Mouse (Mus musculus) right cerebral cortex, postnatal 25 days (tissue): Measurements from ENCODE around the gene C130032M10Rik.
A peak's percentile ranks its signal among the peaks of the same experiment; 100 is the strongest.

Source experiments
- DNase-seq: peaks from one replicate; pipeline ENCODE4 v3.0.0; 2022

C130032M10Rik gene

DNA sequence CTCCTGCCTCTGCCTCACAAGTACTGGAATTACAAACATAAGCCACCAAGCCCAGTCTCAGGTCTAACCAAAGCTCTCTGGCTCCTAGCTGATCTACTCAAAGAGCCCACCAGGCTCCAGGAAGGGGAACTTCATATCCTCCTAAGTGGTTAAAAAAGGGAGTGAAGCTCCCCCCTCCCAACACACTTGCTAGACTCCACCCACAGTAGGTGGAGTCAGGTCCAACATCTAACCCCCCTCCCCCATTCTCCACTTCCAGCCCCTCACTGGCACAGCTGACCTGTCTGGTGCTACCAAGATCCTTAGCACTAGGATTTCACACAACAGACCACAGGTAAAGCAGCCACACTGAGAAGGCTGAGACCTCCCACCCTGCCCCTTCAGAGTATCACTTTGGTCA, 38.3 kb downstream of the C130032M10Rik start:
- DNase-seq: no peak

DNA sequence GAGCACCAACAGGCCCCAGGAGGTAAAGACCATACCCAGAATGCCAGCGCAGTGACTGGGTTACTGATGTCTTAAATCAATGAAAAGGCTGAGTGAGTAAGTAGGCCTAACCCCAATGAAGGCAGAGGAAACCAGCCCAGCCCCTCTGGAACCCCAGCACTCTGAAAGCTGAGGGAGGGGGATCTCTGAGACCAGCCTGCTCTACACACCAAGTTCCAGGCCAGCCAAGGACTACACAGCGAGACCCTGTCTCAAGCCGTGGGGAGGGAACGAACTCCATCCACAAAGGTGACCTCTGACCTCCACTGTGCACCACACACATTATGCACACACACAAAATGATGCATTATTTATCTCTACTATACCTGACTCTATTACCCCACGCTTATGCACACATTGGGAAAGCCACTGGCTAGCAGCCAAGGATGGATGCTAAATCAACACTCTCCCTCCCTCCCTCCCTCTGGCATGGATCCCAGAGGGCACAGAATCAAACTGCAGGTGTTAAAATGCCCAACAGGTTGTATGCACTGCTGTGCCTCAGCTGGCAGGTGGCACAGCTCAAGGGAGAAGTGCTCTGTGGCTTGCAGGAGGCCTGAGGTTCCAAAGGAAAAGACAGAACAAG, 39.0 kb downstream of the C130032M10Rik start:
- no peak for DNase-seq

DNA sequence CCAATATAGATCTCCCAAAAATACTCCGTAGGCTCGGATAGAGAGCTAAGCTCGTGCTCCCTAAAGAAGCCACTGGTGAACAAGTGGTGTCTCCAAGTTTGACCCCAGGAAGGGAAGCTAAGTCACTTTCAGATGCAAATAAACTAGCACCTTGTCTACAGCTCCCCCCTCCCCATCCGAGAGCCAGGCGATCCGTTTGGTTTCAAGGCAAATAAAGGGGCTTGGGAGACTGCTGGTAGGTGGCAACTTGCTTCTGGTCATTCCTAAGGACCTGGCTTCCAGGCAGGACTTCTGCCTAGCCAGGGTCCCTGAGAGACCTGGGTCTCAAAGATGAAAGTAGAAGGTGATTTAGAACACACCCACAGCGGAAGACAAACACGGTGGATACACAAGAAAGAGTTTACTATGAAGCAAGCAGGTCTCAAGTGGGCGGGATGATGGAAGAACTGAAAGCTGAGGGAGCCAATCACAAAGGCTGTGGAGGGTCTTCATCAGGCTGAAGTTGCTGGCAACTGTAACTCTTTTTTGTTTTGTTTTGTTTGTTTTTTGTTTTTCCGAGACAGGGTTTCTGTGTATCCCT, 40.9 kb downstream of the C130032M10Rik start:
- no peak for DNase-seq

DNA sequence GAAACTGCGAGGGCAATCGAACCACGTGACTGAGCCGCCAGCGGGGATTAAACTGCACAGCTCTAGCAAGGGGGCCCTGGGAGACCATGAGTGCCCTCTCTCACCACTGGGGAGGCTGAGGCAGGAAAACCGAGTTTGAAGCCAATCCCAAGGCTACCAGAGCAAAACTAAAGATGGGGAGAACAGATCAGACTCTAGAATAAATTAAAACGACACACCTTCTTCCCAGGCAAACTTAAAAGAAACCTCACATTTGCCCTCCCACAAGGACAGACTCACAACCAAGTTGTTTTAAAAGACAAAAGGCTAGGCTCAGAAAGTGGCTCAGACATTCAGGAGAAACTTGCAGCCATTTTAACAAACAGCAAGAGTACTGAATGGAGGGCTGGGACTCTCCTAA, 41.6 kb downstream of the C130032M10Rik start:
- no peak for DNase-seq

DNA sequence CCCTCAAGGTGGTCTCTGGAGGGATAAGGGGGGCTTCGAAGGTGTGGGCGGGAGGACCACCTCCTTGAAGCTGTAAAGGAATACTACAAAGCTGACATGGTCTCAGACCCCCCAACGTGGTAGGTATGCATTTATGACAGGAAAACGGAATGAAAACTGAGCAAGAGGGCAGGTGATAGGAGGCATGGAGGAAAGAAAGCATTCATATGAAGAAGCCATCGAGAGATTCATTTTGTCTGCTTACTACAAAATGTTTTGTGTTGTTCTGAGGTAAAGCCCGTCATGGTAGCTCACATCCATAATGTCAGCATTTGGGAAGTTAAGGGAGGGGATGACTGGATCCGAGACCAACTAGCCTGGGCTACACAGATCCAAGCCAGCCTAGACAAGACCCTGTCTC, 44.6 kb downstream of the C130032M10Rik start:
- DNase-seq: no peak

DNA sequence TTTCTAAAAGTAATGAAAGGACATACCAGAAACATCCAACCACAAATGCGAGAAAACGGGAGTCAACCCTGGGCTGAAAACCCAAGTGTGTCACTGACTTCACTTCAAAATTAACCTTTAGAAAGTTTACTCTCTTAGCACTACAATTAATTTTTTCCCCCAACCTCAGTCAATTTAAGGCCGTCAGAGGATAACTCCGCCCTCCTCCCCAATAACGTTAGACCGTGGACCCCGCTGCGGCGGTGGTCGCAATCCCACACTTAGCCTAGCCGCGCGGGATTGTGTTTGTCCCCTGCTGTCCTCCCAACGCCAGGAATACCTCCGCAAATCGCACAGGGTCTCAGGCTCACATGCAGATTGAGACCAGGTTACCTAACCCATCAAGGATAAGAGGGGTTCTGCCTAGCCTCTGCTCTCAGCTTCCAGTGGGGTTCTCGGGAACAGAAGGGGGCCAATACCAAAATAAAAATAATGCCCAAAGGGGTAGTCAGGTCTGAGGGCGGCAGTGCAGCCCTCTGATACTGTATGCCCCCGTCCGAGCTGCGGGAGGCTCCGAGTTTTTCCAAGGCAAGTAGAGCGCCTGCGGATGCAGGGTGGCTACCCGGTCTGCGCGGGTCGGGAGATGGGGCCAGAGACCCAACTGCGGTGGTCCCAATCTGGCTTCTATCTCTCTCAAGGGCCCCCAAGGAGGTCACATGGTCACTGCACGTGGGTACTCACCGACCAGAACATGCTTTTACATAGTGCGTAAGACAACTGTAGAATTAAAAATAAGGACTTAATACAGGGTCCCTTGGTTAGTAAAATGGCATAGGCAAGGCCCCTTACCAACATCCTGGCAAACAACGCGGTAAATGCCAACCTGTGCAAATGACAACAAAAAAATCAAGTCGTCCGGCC, 45.5 kb downstream of the C130032M10Rik start:
- no peak for DNase-seq

DNA sequence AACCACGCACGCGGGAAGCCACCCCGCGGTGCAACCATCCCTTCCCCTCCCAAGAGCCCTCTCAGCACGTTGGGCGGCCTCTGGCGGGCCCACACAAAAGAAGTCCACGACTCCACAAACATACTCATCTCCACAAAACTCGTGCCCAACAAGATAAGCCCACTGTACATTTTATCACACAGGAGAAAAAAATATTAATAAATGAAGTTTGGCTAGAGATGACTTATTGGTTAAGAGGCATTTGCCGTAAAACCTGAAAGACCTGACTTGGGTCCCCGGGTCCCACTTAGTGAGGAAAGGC, 46.1 kb downstream of the C130032M10Rik start:
- no peak for DNase-seq

DNA sequence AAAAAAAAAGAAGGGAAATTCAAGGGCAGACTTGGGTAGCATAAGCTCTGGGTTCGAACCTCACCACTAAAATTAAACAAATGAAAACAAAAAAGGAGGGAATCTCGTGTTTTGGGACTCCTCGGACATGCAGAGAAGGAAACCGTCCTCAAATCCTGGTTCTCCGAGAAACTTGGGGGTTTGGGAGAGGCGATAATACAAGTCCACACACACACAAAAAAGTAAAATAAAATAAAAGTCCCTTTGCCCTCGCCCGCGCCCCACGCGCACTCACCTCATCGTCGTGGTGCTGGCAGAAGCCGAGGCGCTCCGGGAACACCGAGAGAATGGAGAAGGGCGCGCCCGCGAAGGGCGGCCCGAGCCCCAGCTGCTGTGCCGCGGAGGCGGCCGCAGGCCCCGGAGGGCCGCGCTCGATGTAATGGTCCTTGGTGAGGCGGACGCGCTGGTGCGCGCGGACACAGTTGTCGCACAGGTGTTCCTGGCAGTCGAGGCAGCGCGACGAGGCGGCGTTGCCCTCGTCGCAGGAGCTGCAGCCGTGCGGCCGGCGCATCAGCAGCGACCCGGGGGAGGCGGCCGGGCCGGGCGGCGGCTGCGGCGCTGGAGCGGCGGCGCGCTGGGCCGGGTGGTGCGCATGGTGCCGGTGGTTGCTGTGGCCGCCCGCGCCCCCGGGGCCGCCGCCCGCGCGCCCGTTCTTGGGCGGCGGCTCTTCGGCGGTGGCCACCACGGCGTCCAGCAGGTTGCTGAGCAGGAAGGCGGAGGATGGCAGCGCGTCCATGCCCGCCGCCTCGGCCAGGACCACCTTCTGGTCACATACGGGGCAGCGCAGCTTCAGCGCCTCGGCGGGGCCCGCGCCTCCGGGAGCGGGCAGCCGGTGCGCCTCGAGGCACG, 46.8 kb downstream of the C130032M10Rik start:
- DNase-seq: peak; percentile 13

DNA sequence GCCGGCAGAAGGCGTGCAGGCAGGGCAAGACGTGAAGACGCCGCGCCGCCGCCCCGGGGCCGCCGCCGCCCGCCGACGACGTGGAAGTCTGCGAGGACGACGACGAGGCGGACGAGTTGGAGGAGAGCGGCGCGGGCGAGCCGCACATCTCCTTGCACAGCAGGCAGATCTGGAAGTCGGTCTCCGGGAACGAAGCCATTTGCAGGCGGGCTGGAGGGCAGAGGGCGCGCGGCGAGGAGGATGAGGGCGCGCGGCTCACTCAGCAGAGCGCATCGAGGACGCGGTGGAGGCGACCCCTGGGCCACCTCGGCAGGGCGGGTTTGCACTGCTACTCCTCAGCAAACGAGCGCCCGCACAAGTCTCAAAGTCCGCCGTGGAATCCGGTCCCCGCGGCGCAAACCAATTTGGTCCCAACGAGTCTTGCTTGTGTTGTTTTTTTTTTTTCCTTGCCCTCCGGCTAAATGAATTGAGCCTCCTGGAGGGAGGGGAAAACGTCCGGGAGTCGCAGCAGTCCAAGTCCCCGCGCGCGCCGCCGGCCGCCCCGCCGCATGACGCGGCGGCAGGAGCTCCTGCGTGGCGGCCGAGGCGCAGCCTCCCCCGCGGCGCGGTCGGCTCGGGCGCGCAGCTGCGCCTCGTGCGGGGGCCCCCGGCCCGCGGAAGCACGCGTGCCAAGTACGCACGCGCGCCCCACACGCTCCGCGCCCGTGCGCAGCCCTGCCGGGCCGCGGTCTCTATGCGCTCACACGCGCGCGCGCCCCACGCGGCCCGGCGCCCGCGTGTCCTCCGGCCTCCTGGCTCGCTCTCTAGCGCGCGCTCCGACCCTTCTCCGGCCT, 47.6 kb downstream of the C130032M10Rik start:
- peak; percentile 34 for DNase-seq

DNA sequence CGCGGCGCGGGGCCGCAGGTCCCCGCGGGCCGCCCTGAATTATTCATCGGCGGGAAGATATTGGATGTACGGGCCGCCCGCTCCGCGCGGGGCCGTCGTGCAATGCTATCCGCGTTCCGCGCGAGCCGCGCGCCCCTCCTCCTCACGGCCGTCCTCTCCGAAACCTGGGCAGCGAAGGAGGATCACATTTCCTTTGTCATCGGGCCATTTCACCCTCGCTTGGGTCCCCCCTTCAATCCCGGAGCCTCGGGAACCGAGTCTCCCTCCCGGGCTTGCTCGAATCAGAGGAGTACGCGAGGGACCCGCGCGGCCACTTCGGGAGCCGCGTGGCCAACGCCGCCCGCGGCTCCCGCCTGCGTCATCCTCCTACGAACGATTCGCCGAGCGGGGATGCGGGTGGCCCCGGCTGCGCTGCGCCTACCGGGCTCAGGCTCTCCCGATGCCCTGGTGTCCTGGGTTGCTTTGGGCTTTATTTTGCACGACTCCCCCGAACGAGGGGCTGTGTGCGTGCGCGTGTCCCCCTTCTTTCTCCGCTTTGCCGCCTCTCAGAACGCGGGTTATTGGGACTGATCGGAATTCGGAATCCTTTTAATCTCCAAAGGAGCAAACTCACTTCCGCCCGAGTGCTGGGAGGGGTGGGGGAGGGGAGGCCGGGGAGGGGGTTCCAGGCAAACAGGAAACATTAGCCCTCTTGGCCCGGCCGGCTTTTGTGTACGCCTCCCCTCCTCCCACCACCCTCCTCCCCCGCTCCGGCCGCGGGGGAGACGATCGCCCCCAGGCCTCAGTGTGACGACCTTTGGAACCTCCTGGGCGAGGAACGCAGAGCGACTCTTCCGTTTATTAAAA, 48.5 kb downstream of the C130032M10Rik start, which contains the start of gene Trim71:
TSS of gene Trim71 (minus strand) at position 609 of the 846 bp plus-strand sequence.
- DNase-seq: peak; percentile 35

DNA sequence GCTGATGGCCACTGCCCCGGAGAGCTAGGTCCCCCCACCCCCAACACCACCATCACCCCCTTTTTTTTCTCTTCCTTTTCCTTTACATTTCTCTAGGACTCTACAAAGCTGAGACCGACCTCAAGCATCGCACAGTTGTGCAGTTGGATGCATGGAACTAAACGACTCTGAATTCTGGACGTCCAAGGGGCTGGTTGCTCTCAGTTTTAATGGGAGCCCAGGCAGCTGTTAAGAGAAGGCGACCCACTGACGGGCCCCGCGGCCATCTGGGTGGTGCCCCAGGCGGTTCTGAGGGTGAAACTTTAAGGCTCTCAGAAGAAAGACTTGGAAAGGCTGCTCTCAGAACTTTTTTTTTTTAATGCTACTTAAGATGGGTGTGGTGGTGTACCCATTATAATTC, 49.2 kb downstream of the C130032M10Rik start:
- DNase-seq: no peak
